Mouse (Mus musculus) forebrain, embryonic 12.5 days (tissue): Measurements from ENCODE around the gene Rsrc2. TPM values are rescaled to one million over a fixed set of nuclear protein-coding genes. Genes with fewer than 3 reads are reported as not detected.
A peak's percentile ranks its signal among the peaks of the same experiment; 100 is the strongest.

ENCODE experiments used
- ATAC-seq: fragments of 200-750 bp; cut with Nextera tagmentation; 2 replicates; pipeline ENCODE4 v1.8.0; 2017; ENCODE audit warnings: moderate TSS enrichment; ENCODE audit not compliant: low FRiP score
- H3K27ac ChIP-seq: fragments of 300-500 bp; sonication (generic); 2 replicates; pipeline ENCODE4 v1.5.1; 2016; ENCODE audit warnings: mild to moderate bottlenecking
- H3K27me3 ChIP-seq: fragments of 300-500 bp; sonication (generic); 2 replicates; pipeline ENCODE4 v1.6.1; 2016; ENCODE audit warnings: mild to moderate bottlenecking
- H3K36me3 ChIP-seq: fragments of 300-500 bp; sonication (generic); replicated peaks from 2 replicates; pipeline ENCODE4 v1.6.1; 2016; ENCODE audit warnings: mild to moderate bottlenecking
- H3K4me1 ChIP-seq: fragments of 300-500 bp; sonication (generic); 2 replicates; pipeline ENCODE4 v1.6.1; 2016
- H3K4me2 ChIP-seq: fragments of 300-500 bp; sonication (generic); 2 replicates; pipeline ENCODE4 v1.6.1; 2016; ENCODE audit warnings: mild to moderate bottlenecking, moderate library complexity
- H3K4me3 ChIP-seq: fragments of 300-500 bp; sonication (generic); replicated peaks from 2 replicates; pipeline ENCODE4 v1.5.1; 2016; ENCODE audit warnings: mild to moderate bottlenecking
- H3K9ac ChIP-seq: fragments of 300-500 bp; sonication (generic); 2 replicates; pipeline ENCODE4 v1.6.1; 2016; ENCODE audit warnings: mild to moderate bottlenecking
- H3K9me3 ChIP-seq: fragments of 300-500 bp; sonication (generic); 2 replicates; pipeline ENCODE4 v1.6.1; 2016
- WGBS: fragments of 180-500 bp; shearing (Covaris S2); methylation state at CpG from one replicate; pipeline ENCODE4 v1.1.7; 2016; 5-methylcytosine and 5-hydroxymethylcytosine counted together
- polyA plus RNA-seq: library from polyadenylated mRNA; unstranded; fragments of >200 nt; fragmentation: Nextera tagmentation; extraction: Ambion mirVana; gene quantifications from 2 replicates; pipeline ENCODE4 v1.2.1, GENCODE M21; 2016

Rsrc2 gene
- polyA plus RNA-seq, 1 experiment from 2014 or later = 166 TPM

DNA sequence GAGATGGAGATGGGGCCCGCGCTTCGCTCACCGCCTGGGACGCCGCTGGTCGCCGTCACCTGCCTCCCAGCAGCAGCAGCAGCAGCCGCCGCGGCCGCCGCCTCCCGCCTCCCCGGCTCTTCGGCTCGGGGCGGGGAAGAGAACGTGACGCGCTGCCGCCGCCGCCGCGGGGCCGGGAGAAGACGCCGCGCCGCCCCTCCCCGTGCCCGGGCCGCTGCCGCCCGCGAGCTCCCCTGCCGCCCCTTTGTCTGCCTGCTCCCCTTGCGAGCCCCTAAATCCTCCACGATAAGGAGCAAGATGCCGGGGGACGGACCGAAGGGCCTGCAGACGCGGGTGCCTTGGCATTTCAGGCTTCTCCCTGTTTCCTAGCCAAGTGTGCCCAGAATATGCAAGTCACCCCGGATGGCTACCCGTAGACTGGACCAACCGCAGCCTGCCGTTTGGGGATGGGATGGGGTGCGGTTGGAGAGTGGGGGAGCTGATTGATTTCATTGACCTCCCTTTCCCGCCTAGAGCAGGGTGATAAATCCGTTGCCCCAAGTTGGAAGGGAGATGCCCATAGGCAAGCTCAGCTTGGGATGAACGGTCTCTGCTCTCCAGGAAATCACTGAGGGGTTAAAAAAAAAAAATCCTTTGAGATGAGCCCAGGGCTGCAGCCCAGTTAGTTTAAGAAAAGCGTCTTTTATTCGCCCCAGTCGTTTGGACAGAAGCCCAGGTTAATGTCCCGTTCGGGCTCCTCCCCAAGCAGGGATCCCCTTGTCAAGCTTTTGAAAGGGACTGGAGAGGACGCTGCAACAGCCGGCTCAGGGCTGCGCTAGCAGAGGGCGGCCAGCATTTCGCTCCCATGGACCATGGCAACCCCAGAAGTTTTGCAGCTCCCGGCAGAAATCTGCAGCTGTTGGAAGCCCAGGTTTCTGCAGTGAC lies 64.7 kb downstream of the Rsrc2 start, which contains the start of gene Clip1:
Gene Clip1 (minus strand): TSS at position 398 of the 924 bp plus-strand sequence.
- H3K4me2 ChIP-seq = peak within 1 kb of the TSS; percentile 70
- peak within 1 kb of the TSS; percentile 98 for H3K4me3 ChIP-seq
- H3K9ac ChIP-seq = peak within 1 kb of the TSS; percentile 100
- peak within 1 kb of the TSS; percentile 99 for H3K27ac ChIP-seq
- H3K9me3 ChIP-seq = no peaks in the 10 kb centered on the region
- under 1% methylated on average over 44 of the region's 64 CpGs for WGBS
- no peaks in the 10 kb centered on the region for H3K36me3 ChIP-seq
- H3K4me1 ChIP-seq = peaks cover 33% of the 10 kb centered on the region
- no peaks in the 10 kb centered on the region for H3K27me3 ChIP-seq
- ATAC-seq = peak; percentile 75

DNA sequence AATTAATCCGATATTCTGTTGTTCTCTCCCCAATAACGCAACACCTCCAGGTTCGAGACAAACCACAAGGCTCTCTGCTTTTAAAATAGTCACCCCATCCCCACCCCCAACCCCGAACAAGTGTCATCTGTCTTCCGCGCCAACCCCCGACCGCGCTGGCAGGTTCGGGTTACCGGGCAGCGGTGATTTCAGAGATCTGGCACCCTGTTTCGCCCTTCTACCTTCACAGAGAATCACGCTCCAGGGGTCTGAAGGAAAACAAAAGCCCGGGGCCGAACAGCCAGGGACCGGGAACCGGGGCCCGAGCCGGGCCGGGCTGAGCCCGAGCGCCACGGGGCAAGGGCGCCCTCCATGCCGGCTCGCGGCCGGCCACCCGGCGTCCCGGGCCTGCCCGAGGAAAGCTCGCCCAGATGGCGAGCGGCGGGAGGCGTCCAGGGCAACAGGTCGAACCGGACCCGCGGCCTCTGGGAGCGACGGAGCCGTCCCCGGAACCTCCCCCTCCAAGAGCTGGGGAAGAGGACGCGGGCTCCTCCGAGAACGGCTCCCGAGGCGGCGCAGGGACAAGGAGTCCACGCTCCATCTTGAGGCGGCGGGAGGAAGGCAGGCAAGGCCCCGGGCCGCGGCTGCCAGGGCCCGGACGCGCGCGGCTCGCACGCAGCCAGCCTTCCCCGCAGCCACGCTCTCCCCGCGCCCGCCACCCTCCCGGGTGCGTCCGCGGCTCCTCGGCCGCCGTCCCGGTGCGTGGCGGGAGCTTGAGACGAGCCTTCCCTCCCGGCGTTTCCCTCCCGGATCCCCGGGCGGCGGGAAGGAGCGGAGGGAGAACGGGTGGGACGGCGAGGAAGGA lies 65.6 kb downstream of the Rsrc2 start:
- Histone ChIP-seq H3K27ac (peak overlapping the region; percentile 99), H3K4me2 (peak overlapping the region; percentile 70), H3K9ac (peak overlapping the region; percentile 100), H3K4me3 (peak overlapping the region; percentile 98), H3K27me3 (no peaks in the 10 kb centered on the region), H3K9me3 (no peaks in the 10 kb centered on the region), H3K4me1 (peaks cover 33% of the 10 kb centered on the region), H3K36me3 (no peaks in the 10 kb centered on the region)
- peak; percentile 78 for ATAC-seq
- WGBS = under 1% methylated on average over 82 of the region's 92 CpGs

DNA sequence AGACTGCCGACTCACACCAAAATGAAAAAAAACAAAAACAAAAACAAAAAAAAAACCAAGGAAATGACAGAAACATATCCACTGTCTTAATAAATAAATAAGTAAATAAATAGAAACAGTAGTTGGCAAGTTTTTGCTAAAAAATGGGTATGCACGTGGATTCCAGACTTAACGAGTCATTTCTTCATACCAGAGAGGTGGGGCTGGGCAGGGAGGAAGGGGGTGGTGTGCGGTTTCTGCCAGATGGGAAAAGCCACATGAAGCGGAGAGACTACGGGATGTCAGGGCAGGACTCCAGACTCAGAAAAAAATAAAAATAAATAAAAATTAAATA lies 66.2 kb downstream of the Rsrc2 start:
- no peaks in the 10 kb centered on the region for H3K36me3 ChIP-seq
- WGBS = 5% methylated on average over 6 of the region's 6 CpGs
- peak overlapping the region; percentile 70 for H3K4me2 ChIP-seq
- no peaks in the 10 kb centered on the region for H3K27me3 ChIP-seq
- peak overlapping the region; percentile 100 for H3K9ac ChIP-seq
- 0 out of 2 replicates have a peak, but pooled peaks have one; percentile 53 for ATAC-seq
- H3K27ac ChIP-seq = peak overlapping the region; percentile 99; the same call in 1 of the 2 replicates
- H3K4me1 ChIP-seq = peaks cover 33% of the 10 kb centered on the region
- H3K4me3 ChIP-seq = peak overlapping the region; percentile 98
- no peaks in the 10 kb centered on the region for H3K9me3 ChIP-seq

DNA sequence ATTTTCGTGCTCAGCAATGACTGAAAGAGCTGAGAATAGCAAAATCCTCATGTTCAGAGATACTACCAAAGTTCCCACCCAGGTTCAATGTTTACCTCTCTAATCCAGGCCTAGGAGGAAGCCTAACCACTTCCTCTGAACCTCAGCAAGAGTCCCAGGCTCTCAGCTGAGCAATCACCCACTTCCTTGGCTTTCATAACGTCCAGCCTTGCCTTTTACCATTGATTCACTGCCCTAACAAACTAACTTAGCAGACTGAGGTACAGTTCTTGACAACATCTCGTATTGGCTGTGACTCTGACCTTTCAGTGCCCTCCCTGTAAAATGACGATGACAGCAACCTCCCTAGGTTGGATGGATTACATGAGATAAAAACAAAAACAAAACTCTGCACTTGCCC lies 66.8 kb downstream of the Rsrc2 start:
- Histone ChIP-seq H3K36me3 (no peaks in the 10 kb centered on the region), H3K4me1 (peaks cover 33% of the 10 kb centered on the region), H3K27me3 (no peaks in the 10 kb centered on the region), H3K9me3 (no peaks in the 10 kb centered on the region), H3K9ac (peak overlapping the region; percentile 100; the same call in 1 of the 2 replicates), H3K27ac (no peak overlapping the region), H3K4me3 (peak overlapping the region; percentile 98), H3K4me2 (peak overlapping the region; percentile 70)
- no peak for ATAC-seq
- WGBS = 50% methylated on average over 4 of the region's 4 CpGs

DNA sequence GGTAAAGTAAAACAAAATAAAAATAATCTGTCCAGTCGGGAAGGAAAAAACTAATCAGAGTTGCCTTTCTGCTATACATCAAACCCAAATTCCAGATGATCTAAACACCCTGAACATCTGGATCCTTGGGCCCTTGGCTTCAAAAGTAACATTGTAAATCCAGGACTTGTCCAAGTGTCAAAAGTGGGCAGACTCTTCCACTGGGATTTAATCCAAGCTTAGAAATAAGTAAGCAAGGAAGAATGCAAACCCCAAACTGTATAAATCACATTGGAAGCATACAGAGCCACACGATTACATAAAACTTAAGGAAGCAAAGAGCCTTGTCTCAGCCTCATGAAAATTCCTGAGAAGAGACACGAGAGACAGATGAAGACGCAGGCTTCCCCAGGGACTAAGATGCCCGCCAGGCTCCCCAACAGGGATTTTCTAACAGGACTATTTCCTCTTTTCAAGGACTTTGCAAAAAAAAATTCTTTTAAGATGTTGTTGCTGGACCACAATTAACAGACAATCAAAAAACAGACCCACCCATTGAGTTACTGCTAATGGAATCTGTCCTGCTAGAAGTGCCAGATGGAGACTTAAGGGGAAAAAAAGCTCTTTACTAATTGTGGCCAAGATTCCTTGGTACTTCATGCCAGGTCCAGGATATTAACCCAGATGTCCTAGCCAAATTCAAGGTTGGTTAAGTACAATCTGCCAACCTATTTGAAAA lies 69.5 kb downstream of the Rsrc2 start:
- ATAC-seq = no peak
- Histone ChIP-seq H3K4me2 (no peak overlapping the region), H3K36me3 (no peaks in the 10 kb centered on the region), H3K27ac (peak overlapping the region; percentile 50; the same call in 1 of the 2 replicates), H3K9ac (no peak overlapping the region), H3K4me1 (peaks cover 27% of the 10 kb centered on the region), H3K9me3 (no peaks in the 10 kb centered on the region), H3K4me3 (no peak overlapping the region), H3K27me3 (no peaks in the 10 kb centered on the region)
- 59% methylated on average over 5 of the region's 5 CpGs for WGBS

DNA sequence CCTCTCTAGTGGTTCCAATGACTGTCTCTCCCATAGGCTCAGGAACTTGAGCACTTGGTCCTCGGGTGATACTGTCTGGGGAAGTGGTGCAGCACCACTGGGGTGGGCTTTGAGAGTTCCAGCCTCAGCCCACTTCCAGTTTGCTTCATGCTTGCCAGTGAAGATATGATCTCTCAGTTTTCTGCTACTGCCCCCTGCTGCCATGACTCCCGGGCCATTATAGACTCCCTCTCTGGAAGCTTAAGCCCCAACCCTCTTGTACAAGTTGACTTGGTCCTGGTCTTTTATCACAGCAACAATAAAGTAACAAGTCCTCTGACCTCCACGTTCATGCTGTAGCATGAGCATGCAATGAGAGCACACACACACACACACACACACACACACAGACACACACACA lies 70.1 kb downstream of the Rsrc2 start:
- 78% methylated on average over 3 of the region's 3 CpGs for WGBS
- ATAC-seq = no peak
- Histone ChIP-seq H3K27me3 (no peaks in the 10 kb centered on the region), H3K36me3 (no peaks in the 10 kb centered on the region), H3K27ac (no peak overlapping the region), H3K4me3 (no peak overlapping the region), H3K9me3 (no peaks in the 10 kb centered on the region), H3K4me2 (no peak overlapping the region), H3K9ac (no peak overlapping the region), H3K4me1 (peaks cover 27% of the 10 kb centered on the region)

Other genes starting within 250 kb of the Rsrc2 start
- 1.8 and 2.1 TPM in 2 replicates for gene B3gnt4, start 239.0 kb downstream of the Rsrc2 start, polyA plus RNA-seq
- gene Diablo, start 225.2 kb downstream of the Rsrc2 start, polyA plus RNA-seq = 128 and 135 TPM in 2 replicates
- gene Gm49027, start 223.9 kb downstream of the Rsrc2 start, polyA plus RNA-seq = 0.38 and 0.69 TPM in 2 replicates
- 35.7 and 35.8 TPM in 2 replicates for gene Vps33a, start 176.4 kb downstream of the Rsrc2 start, polyA plus RNA-seq
- gene Clip1, start 64.8 kb downstream of the Rsrc2 start, polyA plus RNA-seq = 72.0 and 72.7 TPM in 2 replicates
- 103 and 109 TPM in 2 replicates for gene Zcchc8, start 28.3 kb downstream of the Rsrc2 start, polyA plus RNA-seq
- gene Kntc1, start 302 bp upstream of the Rsrc2 start, polyA plus RNA-seq = 49.4 and 51.8 TPM in 2 replicates
- not detected in 2 replicates for gene Hcar2, start 116.1 kb upstream of the Rsrc2 start, polyA plus RNA-seq
- 0.09 and 0.17 TPM in 2 replicates for gene Hcar1, start 130.6 kb upstream of the Rsrc2 start, polyA plus RNA-seq
- gene Denr, start 157.8 kb upstream of the Rsrc2 start, polyA plus RNA-seq = 161 and 171 TPM in 2 replicates
- 1.4 and 3.4 TPM in 2 replicates for gene Gm43518, start 178.0 kb upstream of the Rsrc2 start, polyA plus RNA-seq
- gene Ccdc62, start 181.3 kb upstream of the Rsrc2 start, polyA plus RNA-seq = 4.4 and 5.6 TPM in 2 replicates
- 16.0 and 17.9 TPM in 2 replicates for gene Hip1r, start 224.2 kb upstream of the Rsrc2 start, polyA plus RNA-seq